Mouse (Mus musculus) midbrain, embryonic 10.5 days (tissue): ENCODE results near the gene Pam. TPM values are rescaled to one million over a fixed set of nuclear protein-coding genes. Genes with fewer than 3 reads are reported as not detected.
A peak's percentile ranks its signal among the peaks of the same experiment; 100 is the strongest.
"Not testable (repeated sequence)": the region's sequence is repeated elsewhere in the genome, so short reads cannot be mapped to it uniquely, and the experiment has no call there.

Experiments
- DNase-seq: peaks from one replicate; pipeline ENCODE4 v3.0.0-alpha.2; 2017; ENCODE audit warnings: low spot score
- H3K27ac ChIP-seq: fragments of 300-500 bp; sonication (generic); replicated peaks from 2 replicates; pipeline ENCODE4 v1.5.1; 2016; ENCODE audit warnings: mild to moderate bottlenecking
- H3K27me3 ChIP-seq: fragments of 300-500 bp; sonication (generic); 2 replicates; pipeline ENCODE4 v1.6.1; 2016; ENCODE audit warnings: low read depth, mild to moderate bottlenecking; ENCODE audit not compliant: poor library complexity, severe bottlenecking
- H3K36me3 ChIP-seq: fragments of 300-500 bp; sonication (generic); 2 replicates; pipeline ENCODE4 v1.6.1; 2016; ENCODE audit warnings: mild to moderate bottlenecking, moderate library complexity
- H3K4me1 ChIP-seq: fragments of 300-500 bp; sonication (generic); 2 replicates; pipeline ENCODE4 v1.6.1; 2016
- H3K4me3 ChIP-seq: fragments of 300-500 bp; sonication (generic); 2 replicates; pipeline ENCODE4 v1.5.1; 2016; ENCODE audit warnings: mild to moderate bottlenecking, moderate library complexity
- H3K9me3 ChIP-seq: fragments of 300-500 bp; sonication (generic); replicated peaks from 2 replicates; pipeline ENCODE4 v1.6.1; 2016; ENCODE audit warnings: mild to moderate bottlenecking
- WGBS: fragments of 180-500 bp; shearing (Covaris S2); methylation state at CpG from one replicate; pipeline ENCODE4 v1.1.7; 2016; 5-methylcytosine and 5-hydroxymethylcytosine counted together
- polyA plus RNA-seq: library from polyadenylated mRNA; unstranded; fragments of >200 nt; fragmentation: Nextera tagmentation; extraction: Ambion mirVana; gene quantifications from 2 replicates; pipeline ENCODE4 v1.2.1, GENCODE M21; 2016

Gene Pam
- polyA plus RNA-seq, 1 experiment from 2014 or later = 18.9 TPM

DNA sequence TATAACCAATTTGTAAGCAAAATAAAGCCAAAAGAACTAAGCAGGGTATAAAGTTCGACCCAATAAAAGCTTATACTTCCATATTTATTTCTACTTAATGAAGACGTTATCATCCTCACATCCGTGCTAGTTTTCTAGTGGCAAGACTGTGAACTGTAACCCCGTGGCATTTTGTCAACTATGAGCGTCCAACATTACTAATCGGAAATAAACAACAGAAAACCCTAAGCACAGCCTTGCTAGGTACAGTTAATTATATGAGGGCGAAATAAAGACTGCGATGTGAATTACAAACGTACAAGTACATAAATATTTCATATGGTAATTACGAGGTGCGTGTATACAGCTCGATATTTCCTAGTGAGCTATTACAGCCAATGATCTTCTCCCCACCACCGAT is 119.4 kb downstream of the Pam start:
- H3K27ac ChIP-seq = no peak overlapping the region; the same call in 1 of the 2 replicates
- peaks cover 37% of the 10 kb centered on the region for H3K4me1 ChIP-seq
- no peaks in the 10 kb centered on the region for H3K9me3 ChIP-seq
- no peaks in the 10 kb centered on the region for H3K27me3 ChIP-seq
- no peaks in the 10 kb centered on the region for H3K36me3 ChIP-seq
- H3K4me3 ChIP-seq = peak overlapping the region; percentile 71
- 68% methylated on average over 13 of the region's 13 CpGs for WGBS
- DNase-seq = no peak

DNA sequence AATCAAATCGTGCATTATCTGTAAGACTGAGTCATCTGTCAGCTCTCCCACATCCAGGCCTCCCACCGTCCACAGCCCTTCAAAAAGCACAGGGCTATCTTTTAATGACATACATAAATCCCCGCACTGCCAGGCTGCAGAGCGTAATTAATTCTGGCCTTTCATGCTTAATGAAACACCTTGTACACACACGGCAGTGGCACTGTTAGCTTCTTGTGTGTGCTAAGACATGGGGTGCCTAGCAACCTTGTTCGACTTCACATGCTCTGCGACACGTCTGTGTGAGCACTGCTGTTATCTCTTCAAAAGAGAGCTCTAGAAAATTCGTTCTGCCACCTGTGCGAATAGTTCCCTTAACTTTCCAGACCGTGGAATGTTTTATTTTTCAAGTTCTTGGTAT is 120.5 kb downstream of the Pam start:
- H3K27ac ChIP-seq = no peak overlapping the region
- no peak overlapping the region for H3K4me3 ChIP-seq
- 0 out of 2 replicates have a peak, but pooled peaks cover 2% of the 10 kb centered on the region for H3K36me3 ChIP-seq
- 63% methylated on average over 11 of the region's 11 CpGs for WGBS
- H3K27me3 ChIP-seq = no peaks in the 10 kb centered on the region
- no peaks in the 10 kb centered on the region for H3K9me3 ChIP-seq
- H3K4me1 ChIP-seq = peaks cover 37% of the 10 kb centered on the region
- no peak for DNase-seq

DNA sequence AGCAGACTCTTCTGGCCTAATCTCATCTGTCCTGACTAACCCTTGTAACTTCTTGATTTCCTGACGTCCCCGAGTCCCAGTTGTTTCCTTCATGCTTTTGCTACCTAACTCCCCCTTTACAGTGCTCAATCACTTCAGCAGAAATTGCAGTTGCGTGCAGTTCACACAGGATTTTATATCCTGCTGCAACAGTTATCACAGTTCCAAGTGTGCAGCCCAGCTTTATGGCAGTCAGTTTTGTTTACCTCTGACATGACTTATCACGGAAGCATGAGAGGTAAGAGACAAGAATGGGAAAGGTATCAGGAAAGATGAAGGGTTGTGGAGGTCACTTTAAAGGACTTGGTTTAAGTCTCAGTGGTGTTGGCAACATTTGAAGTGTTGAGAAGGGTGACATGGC is 125.7 kb downstream of the Pam start:
- no peaks in the 10 kb centered on the region for H3K27me3 ChIP-seq
- no peak for DNase-seq
- peaks cover 3% of the 10 kb centered on the region for H3K4me1 ChIP-seq
- H3K36me3 ChIP-seq = 0 out of 2 replicates have a peak, but pooled peaks cover 5% of the 10 kb centered on the region
- H3K27ac ChIP-seq = no peak overlapping the region
- H3K4me3 ChIP-seq = no peak overlapping the region
- 87% methylated on average over 4 of the region's 4 CpGs for WGBS
- H3K9me3 ChIP-seq = no peaks in the 10 kb centered on the region

DNA sequence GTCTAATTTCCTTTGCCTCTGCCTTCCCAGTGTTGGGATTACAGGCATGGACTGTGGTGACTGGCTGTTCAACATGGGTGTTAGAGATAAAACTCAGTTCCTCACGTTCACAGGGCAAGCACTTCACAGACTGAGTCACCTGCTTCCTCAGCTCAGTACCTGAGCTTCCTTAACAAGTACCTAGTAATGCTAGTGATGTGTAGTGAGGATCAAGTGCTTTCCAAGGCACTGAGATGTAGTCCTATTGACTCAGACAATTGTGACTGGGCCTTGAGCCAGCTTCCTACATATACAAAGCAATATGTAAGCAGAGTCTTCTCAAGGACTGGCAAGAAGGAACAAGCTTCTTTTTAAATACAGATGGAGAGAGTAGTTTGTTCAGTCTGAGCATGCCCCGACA is 131.7 kb downstream of the Pam start:
- no peak overlapping the region for H3K27ac ChIP-seq
- no peaks in the 10 kb centered on the region for H3K36me3 ChIP-seq
- H3K4me3 ChIP-seq = no peak overlapping the region
- 93% methylated on average over 2 of the region's 2 CpGs for WGBS
- no peak for DNase-seq
- no peaks in the 10 kb centered on the region for H3K9me3 ChIP-seq
- no peaks in the 10 kb centered on the region for H3K27me3 ChIP-seq
- H3K4me1 ChIP-seq = no peaks in the 10 kb centered on the region

DNA sequence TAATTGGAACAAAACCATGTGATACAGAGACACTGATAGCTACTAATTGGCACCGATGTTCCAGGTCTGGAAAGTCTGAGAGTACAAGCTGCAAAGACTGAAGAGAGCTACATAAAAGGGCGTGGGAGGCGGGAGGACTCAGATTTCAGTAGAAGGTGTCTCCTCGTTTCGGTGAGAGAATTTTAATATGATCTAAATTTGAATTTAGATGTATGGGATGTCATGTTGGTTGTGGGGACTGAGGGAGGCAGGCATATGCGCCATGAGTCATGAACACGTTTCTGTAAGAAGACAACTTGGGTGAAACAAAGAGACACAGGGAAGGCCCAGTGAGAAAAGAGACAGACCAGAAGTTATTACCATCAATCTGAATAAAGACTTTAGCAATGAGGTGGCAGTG is 133.3 kb downstream of the Pam start:
- Histone ChIP-seq H3K9me3 (no peaks in the 10 kb centered on the region), H3K27me3 (no peaks in the 10 kb centered on the region), H3K4me3 (no peak overlapping the region), H3K4me1 (no peaks in the 10 kb centered on the region), H3K36me3 (no peaks in the 10 kb centered on the region), H3K27ac (no peak overlapping the region)
- 93% methylated on average over 7 of the region's 7 CpGs for WGBS
- DNase-seq = no peak

DNA sequence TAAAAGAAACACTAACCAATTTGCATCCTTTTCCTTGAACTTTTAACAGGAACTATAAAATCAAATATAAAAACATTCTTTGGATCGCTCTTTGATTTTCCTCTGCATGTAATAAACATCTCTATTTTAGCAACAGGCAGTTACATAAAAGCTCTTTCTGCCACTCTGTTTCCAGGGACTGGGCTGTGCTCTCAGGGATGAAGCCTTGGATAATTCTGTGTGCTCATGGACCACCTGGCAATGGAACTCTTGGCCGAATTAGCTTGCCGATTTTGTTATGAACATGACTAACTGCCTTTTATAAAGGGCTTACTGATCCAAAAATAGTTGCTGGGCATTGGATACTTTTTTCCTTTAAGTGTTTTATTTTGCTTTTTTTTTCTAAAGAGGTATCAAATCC is 134.8 kb downstream of the Pam start:
- no peaks in the 10 kb centered on the region for H3K4me1 ChIP-seq
- H3K4me3 ChIP-seq = no peak overlapping the region
- WGBS = 96% methylated on average over 3 of the region's 3 CpGs
- no peak overlapping the region for H3K27ac ChIP-seq
- no peak for DNase-seq
- no peaks in the 10 kb centered on the region for H3K9me3 ChIP-seq
- H3K36me3 ChIP-seq = no peaks in the 10 kb centered on the region
- no peaks in the 10 kb centered on the region for H3K27me3 ChIP-seq

DNA sequence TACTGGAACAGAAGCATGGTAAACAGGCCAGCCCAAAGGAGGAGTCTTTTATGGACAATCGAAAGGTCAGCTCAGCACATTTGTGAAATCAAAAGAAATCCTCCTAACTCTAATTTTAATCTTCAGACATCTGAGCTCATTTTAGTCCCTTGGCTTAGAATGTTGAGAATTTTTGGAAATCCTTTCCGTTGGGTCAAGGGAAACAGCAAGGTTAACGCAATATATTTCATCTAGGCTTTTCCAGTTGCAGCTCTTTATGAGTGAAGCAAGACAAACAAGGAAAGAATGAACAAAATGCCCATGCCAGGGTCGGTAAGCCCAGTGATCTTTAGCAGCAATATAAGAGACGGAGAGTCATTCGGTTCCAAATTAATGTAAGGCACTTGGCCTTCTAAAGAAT is 135.3 kb downstream of the Pam start:
- Histone ChIP-seq H3K4me3 (no peak overlapping the region), H3K27ac (no peak overlapping the region), H3K4me1 (no peaks in the 10 kb centered on the region), H3K27me3 (no peaks in the 10 kb centered on the region), H3K36me3 (no peaks in the 10 kb centered on the region), H3K9me3 (no peaks in the 10 kb centered on the region)
- WGBS = 92% methylated on average over 6 of the region's 6 CpGs
- no peak for DNase-seq

DNA sequence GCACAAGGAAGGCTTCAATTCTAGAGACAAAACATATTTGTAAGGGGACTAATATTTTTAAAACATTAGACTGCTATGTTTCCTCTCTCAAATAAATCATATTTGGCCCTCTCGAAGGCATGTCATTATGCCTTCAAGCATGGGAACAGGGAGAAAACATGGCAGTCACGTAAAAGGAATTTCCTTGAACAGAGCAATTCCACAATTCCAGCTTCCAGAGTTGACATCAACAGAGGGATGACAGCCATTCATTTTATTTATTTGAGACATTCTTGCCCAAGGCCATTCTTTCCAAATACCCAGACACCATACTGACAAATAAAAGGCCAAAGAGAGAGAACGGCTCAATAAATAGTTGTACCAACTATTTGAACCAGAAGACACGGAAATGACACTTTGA is 136.7 kb downstream of the Pam start:
- Histone ChIP-seq H3K4me3 (no peak overlapping the region), H3K27ac (no peak overlapping the region), H3K9me3 (no peaks in the 10 kb centered on the region), H3K27me3 (no peaks in the 10 kb centered on the region), H3K4me1 (no peaks in the 10 kb centered on the region), H3K36me3 (no peaks in the 10 kb centered on the region)
- 93% methylated on average over 4 of the region's 4 CpGs for WGBS
- DNase-seq = no peak

DNA sequence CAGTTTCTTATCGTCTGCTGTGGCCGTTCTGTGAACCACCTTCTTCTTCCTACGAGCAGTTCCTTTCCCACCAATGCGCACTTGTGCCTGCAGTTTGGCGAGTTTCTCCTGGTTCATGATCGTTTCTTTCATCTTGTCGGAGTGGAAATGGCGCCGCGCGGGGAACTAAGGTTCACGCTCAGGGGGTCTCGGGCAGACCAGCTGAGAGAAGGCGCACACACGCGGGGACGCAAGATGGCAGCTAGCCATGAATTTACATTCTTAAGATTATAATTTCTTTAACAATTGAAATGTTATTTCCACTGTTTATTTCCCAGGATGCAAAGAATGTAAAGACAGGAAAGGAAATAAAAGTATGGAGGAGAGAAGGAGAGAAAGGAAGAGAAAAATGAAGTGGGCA is 146.2 kb downstream of the Pam start:
- WGBS = 91% methylated on average over 17 of the region's 17 CpGs
- H3K27me3 ChIP-seq, H3K4me1 ChIP-seq, H3K36me3 ChIP-seq, DNase-seq, H3K4me3 ChIP-seq, H3K9me3 ChIP-seq, H3K27ac ChIP-seq: not testable (repeated sequence)

DNA sequence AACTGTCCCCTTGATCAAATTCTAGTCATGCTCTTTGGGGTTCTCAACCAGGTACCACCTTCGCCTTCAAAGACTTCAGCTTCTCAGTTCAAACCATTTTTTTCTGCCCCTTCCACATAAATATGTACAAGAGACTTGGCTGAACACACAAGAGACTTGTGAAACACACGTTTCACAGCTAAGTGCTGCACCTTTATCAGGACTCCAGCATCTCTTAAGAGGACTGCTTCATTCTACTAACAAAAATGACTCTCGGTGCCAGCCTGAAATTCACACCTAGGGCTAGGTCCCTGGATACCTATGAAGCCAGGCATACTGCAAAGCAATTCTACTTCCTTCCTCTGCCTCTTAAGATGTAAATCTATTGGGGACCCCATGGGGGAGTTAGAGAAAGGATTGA is 148.3 kb downstream of the Pam start:
- H3K9me3 ChIP-seq = no peaks in the 10 kb centered on the region
- H3K27me3 ChIP-seq = no peaks in the 10 kb centered on the region
- H3K4me3 ChIP-seq = no peak overlapping the region
- H3K36me3 ChIP-seq = no peaks in the 10 kb centered on the region
- WGBS = 76% methylated on average over 3 of the region's 3 CpGs
- DNase-seq = no peak
- H3K4me1 ChIP-seq = 0 out of 2 replicates have a peak, but pooled peaks cover 2% of the 10 kb centered on the region
- H3K27ac ChIP-seq = no peak overlapping the region

DNA sequence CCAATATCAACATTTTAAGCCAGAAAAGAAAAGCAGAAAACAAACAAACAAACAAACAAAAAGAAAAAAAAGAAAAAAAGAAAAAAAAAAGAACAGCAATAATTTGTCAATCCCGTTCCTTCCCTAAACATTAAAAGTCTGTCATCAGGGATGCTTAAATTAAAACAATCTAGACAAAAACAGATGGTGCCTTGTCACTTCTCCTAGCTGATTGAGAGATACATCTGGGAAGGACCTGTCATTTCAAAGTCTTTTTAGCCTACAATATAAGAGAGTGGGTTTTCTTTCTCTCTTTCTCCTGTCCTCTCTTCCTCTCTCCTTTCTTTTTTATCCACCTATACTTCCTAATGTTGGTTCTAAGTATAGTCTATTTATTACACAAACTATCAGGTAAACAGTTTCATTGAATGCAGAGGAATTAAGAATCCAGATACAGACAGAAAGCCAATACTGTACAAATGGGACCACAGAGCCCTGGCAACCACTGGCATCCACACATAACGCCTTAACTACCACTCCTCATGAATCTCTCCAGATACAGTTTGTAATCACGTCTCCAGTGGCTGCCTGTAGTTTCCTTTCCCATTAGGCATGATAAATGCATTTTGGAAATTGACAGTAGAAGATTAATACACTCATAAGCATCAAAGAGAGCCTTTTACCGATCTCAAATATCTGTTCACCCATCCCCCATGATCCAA is 151.4 kb downstream of the Pam start:
- WGBS = 89% methylated on average over 4 of the region's 4 CpGs
- 0 out of 2 replicates have a peak, but pooled peaks cover 2% of the 10 kb centered on the region for H3K4me1 ChIP-seq
- H3K4me3 ChIP-seq = no peak overlapping the region
- no peaks in the 10 kb centered on the region for H3K36me3 ChIP-seq
- no peak overlapping the region for H3K27ac ChIP-seq
- no peaks in the 10 kb centered on the region for H3K9me3 ChIP-seq
- DNase-seq = no peak
- no peaks in the 10 kb centered on the region for H3K27me3 ChIP-seq

DNA sequence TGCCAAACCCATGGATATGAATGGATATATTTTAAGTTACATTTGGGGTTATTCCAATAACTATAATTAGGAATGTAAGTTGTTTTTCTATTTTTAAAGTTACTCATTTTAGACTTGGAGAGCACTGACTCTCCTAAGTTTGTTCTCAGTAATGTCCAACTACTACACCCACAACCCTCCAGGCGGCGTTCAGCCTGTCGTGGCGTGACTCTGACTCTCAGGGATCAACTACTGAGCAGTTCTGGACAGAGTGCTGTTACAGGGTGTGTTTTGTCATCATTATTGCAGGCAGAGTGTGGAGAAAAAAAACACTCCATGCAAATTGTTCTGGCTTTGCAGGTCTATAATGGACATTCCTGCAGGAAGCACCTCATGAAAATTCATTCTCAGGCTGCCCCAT is 152.0 kb downstream of the Pam start:
- WGBS = 89% methylated on average over 4 of the region's 4 CpGs
- peaks cover 4% of the 10 kb centered on the region for H3K4me1 ChIP-seq

DNA sequence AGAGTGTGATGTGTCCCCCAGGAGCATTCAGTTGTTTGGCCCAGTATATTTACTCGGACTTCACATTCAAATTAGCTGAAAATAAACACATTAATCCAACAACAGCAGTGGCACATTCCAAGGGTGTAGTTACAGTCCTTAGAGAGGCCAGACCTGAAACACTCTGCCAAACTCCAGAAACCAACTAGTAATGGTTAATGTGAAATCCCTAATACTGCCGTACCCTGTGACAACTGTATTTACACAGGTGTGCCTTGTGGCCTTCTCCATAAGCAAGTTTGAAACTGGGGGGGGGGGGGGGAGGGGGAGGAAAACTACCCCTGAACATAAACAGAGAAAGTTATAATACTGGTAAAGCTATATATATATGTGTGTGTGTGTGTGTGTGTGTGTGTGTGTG is 152.5 kb downstream of the Pam start:
- DNase-seq = no peak
- H3K4me1 ChIP-seq = peaks cover 9% of the 10 kb centered on the region
- H3K9me3 ChIP-seq = no peaks in the 10 kb centered on the region
- H3K27me3 ChIP-seq = no peaks in the 10 kb centered on the region
- H3K27ac ChIP-seq = no peak overlapping the region
- WGBS = 67% methylated on average over 2 of the region's 2 CpGs
- H3K36me3 ChIP-seq = no peaks in the 10 kb centered on the region
- no peak overlapping the region for H3K4me3 ChIP-seq

More for the DNA sequence above, 152.0 kb downstream of the Pam start:
- Histone ChIP-seq H3K9me3 (no peaks in the 10 kb centered on the region), H3K27ac (no peak overlapping the region), H3K36me3 (no peaks in the 10 kb centered on the region), H3K27me3 (no peaks in the 10 kb centered on the region), H3K4me3 (no peak overlapping the region)
- DNase-seq = no peak

DNA sequence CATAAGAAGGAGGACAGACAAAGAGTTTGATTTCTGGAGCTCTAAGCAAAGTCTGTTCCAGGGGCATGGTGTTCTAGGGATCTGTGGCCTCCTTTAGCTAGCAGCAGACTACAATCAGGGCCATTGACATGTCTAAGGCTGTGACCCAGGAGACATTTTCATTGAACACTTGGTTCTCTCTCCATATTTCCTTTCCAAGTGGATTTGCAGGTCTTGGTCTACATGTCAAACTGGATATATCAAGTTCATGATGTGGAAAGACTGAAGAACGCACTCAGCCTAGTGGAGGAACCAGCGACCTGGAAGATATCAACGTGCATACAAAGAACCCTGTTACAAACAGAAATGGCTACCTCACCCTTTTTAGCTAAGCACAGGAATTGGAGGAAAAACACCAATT is 156.9 kb downstream of the Pam start:
- DNase-seq = no peak
- Histone ChIP-seq H3K36me3 (no peaks in the 10 kb centered on the region), H3K4me1 (peaks cover 11% of the 10 kb centered on the region), H3K9me3 (no peaks in the 10 kb centered on the region), H3K4me3 (no peak overlapping the region), H3K27me3 (no peaks in the 10 kb centered on the region), H3K27ac (no peak overlapping the region)
- WGBS = 82% methylated on average over 3 of the region's 3 CpGs
